Mouse (Mus musculus): ENCODE results near the gene Cacna2d1.

Cacna2d1 gene

DNA sequence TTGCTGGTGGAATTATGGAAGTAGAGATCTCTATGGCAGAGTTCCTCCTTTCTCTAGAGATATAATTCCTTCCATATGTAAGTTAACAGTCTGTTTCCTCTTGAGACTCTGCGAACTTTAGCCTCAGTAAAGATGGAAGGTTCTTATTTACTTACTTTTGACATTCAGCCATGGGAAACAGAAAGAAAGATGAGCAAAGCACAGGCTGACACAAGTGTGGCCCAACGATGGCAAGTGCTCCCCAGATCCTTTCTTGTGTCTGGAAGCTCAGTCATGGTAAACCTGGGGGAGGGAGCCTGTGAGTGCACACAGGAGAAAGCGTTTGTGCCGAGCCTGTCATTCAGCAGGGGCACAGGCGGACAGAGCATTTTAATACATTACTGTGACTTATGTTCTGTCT is 48.9 kb downstream of the Cacna2d1 start:
- DNase-seq (ENCODE audit: low read depth, low spot score), result peak; percentile 53

- DNase-seq (ENCODE audit: low read depth, low spot score), result no peak
These were observed 50.9 kb downstream of the Cacna2d1 start for GRCm38 (mm10) chr5:15985228-15985858.

DNA sequence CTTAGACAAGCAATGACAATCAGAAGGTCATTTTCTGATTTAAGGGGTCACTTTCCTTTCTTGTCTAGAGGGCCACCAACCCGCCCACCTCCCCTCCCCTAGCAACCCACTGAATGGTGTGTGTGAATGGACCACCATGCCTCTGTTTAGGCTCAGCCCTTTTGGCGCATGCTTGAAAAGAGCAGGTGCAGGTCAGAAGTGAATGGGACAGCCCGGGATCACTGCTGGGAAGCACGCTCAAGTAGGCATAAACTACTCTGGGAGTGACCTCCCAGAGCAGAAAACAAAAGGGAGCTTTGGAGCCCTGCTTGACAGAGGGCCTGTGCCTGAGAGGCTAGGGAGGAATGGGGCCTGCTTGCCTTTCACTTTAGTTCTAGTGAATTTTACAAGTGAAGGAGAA is 51.4 kb downstream of the Cacna2d1 start:
- DNase-seq (ENCODE audit: low read depth, low spot score), result peak; percentile 89

DNA sequence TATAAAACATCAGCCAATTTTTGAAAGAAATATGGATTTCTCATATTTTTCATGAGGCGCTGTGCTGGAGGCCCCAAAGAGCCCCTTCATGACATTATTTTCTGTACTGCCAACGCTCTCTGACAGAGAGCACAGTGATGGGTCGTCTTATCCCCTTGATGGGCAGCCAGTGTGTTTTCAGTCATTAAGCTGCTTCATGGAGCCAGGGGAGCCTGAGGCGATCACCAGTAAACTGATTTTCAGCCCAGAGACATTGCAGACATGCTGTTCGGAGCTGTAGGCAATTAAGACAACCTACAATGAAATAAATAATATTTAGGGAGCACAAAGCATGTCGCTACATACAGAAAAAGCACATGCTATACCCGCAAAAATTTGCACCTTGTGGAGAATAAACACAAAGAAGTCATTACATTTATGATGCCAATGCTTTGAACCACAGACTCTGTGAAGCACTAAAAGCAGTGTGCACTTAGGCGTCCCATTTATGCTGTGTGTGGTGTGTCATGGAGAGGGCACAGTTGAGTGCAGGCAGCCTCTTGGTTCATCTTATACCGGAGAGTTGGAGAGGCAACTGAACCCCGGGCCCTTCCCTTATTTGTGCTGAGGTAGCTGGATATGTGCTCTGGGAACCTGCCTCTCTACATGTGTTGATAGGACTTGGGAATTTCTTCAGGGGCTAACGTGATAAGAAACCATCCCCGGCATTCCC is 57.1 kb downstream of the Cacna2d1 start:
- DNase-seq (ENCODE audit: low read depth, low spot score), result no peak

DNA sequence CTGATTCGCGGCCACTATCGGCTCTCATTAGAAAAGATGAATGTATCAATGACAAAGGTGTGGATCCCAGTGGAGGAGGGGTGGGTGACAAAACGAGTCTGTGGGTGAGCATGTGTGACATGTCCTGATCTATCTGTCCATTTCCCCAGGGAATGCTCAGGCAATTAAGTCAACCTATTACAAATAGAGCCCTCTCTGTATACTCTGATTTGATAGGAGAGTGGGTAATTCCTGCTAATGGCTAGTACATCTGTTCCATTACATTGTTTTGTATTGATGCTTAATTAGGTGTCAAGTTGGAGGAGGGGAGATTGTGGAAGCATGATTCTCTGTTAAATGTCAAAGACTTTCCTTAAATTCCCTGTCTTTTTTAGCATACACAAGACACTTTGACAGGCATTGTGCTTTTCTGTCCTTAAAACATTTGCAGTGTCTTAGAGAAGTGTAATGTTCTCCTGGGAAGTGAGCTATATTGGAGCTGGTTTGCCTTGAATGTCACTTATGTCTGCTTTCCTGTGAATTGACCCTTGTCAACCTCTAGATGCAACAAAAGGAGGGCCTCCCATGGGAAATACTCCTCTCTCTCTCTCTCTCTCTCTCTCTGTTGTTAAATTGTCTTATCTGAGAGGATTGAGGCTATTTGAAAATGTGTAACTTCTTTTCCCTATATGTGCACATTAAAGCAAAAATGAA is 58.9 kb downstream of the Cacna2d1 start:
- peak; percentile 70 for DNase-seq (ENCODE audit: low read depth, low spot score)

DNA sequence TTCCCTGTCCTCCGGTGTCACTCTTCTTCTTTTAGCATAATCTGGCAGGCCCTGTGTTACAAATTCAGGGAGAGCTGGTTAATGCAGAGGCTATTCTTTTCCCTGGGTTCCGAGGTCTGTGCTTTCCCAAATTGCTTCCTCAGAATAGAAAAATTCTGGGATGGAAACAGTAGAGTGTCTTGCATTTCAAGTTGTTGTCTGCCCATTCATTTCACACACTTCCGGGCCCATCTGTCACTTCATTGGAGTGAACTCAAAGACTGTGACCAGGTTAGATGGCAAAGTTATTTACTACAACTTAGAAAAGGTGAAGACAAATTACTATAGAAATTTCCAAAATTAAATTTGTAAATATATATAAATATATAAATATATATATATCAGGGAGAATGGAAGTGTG is 62.7 kb downstream of the Cacna2d1 start:
- DNase-seq (ENCODE audit: low read depth, low spot score), result no peak

DNA sequence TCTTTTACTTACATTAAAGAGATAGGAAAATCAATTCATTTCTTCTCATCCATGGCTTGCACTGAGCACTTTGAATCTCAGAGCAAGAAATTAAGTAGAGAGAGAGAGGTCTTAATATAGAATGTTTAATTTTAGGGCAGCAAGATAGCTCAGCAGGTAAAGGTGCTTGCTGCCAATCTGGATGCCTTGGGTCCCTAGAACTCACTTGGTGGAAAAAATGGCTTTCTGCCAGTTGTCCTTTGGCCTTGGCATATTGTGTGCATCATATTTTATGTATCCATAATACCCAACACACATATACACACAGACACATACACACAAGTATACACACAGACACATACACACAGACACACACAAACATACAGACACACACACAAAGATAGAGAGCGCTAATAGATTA is 63.3 kb downstream of the Cacna2d1 start:
- no peak for DNase-seq (ENCODE audit: low read depth, low spot score)

DNA sequence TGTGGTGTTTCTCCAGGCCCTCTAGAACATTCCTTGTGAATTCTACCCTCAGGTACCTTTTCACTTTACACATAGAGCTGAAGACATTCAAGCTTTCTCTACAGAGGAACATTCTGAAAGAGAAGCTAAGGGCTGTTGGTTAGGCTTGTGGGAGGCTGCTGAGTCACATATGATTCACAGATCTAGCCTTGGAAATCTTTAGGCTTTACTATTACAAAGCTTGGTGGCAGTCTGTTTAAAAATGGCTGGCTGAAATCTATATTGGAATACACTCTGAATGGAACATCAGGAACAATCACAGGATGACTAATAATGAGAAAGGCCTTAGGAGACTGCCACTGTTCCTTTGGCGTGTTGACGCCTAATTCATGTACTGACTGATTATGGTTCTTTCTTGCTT is 66.4 kb downstream of the Cacna2d1 start:
- no peak for DNase-seq (ENCODE audit: low read depth, low spot score)

DNA sequence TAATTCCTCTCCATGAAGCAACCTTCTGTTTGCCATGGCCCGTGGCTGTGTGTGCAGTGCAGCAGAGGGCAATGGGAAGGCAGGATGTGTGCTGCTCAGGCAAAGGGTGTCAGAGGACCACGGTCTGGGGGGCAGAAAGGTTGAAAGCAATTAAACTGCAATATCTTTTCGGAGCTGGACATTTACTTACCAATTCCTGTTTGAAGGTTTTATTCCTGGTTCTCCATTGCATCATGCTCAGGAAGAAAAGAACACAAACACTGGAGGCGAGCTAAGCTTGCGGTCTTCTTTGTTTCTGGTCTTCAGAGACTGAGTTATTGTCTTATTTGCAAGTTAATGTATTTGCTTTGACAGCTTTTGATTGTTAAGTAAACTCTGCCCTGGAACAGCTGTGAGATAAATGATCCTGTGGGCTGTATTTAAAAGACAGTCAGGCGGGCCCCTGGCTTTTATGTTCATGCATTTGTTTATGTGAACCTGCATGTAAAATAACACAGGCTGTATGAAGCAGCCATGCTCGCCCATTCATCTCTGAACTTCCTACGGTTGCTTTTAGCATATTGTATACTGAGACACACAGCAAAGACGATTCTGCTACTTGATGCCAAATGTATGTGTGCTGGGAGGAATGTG is 68.1 kb downstream of the Cacna2d1 start:
- peak; percentile 71 for DNase-seq (ENCODE audit: low read depth, low spot score)

DNA sequence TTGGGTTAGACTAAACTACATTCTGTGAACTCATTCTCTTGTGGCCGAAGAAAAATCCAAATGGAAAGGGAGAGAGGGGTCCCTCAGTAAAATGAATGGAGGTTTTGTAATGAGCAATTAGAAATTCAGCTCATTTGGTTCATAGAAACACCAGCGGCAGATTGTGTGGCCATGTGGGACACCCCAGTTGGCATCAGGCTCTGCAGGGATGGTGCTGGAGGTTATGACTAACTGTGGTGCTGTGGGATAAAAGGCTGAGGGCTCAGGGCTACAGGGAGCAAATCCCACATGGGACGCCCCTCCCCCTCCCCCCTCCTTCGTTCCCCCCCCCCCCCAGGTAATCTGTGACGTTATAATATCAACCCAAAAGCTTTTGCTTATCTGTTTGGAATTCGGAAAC is 69.8 kb downstream of the Cacna2d1 start:
- no peak for DNase-seq (ENCODE audit: low read depth, low spot score)

GRCm38 (mm10) chr5:16006964-16007363 is 72.5 kb downstream of the Cacna2d1 start:
- DNase-seq (ENCODE audit: low read depth, low spot score), result no peak

DNA sequence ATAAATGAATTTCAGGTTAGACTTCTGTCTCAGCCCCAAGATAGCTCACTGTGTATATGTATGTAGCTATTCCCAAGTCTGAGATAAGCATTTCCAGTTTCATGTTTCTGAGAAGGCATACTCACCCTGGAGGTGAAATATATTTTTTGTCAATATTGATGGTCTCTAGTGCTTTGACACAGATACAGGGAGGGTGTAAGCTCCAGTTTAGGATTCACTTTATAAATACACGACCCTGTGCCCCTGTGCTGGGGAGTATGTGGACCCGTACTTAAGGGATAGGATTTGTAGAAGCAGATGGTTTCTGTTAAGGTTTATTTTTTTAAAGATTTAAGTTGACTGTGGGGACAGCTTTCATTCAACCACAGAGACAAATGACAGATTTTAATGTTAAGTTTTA is 79.2 kb downstream of the Cacna2d1 start:
- DNase-seq (ENCODE audit: low read depth, low spot score), result no peak

DNA sequence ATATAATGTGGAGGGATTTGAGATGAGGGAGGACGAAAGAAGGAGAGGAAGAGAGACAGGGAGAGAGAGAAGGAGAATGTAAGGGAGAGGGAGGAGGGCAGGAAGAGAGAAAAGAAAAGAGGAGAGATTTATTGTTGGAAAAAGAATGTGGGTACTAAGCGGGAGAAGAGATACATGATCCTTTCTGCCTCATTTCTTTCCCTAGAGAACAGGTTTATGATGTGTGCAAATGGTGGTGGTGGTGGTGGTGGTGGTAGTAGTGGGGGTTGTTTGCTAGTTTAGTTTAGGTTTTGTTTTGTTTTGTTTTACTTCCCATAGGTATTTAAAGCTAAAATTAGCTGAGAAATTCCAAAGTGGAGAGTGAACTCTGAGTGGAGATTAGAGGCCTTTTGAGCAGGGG is 79.9 kb downstream of the Cacna2d1 start:
- no peak for DNase-seq (ENCODE audit: low read depth, low spot score)

- peak; percentile 31 for DNase-seq (ENCODE audit: low read depth, low spot score)
These were observed 90.3 kb downstream of the Cacna2d1 start for GRCm38 (mm10) chr5:16024626-16025417.

- no peak for DNase-seq (ENCODE audit: low read depth, low spot score)
These were observed 94.4 kb downstream of the Cacna2d1 start for GRCm38 (mm10) chr5:16028881-16029280.

DNA sequence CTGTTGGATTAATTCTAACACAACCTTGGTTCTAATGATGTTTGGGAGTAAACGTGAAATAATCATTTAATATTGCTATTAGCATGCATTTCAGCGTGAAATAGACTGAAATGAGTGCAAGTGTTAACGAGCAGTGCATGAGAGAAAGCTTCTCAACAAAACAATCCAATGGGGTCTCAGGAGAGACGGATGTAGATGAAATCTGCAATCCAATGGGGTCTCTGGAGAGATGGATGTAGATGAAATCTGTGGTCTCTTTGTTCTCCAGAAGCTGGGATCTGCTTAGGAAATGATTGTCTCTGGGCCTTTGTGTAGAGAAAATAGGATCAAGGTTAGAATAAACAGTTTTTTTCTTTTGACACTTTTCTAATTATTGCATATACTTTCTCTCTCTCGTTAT is 95.0 kb downstream of the Cacna2d1 start:
- no peak for DNase-seq (ENCODE audit: low read depth, low spot score)

GRCm38 (mm10) chr5:16033569-16033968 is 99.1 kb downstream of the Cacna2d1 start:
- no peak for DNase-seq (ENCODE audit: low read depth, low spot score)

GRCm38 (mm10) chr5:16035259-16035658 is 100.8 kb downstream of the Cacna2d1 start:
- no peak for DNase-seq (ENCODE audit: low read depth, low spot score)

DNA sequence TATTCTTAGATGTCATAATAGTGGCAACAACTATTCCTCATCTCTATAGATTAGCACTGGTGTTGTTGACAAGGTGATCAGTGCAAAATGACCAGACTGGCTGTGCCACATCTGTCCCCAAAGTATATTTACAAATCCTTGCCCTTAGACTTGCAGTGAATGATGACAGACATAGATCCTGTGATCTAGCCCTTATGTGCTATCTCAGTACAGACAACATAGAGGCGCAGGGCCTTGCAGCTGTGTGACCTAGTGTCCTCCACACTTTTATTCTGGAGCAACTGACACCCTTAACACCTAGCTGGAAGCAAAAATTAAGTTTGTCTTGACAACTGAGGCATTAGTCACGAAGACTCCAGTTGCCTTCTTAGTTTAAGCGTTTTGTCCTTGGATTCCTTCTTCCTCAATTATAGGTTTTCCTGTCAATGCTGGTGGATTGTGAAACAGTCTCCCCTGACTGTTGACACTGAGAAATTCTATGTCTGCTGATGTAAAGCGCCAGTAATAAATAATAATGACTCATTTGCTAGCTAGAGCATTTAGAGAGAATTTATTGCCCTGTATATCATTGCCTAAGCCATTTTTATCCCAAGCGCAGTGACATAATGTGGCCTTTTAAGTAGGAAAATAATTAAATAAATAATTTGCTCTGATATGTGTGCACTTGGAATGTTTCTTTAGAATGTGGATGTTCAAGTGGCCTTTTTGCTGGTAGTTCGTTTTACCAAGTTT is 110.8 kb downstream of the Cacna2d1 start:
- no peak for DNase-seq (ENCODE audit: low read depth, low spot score)

DNA sequence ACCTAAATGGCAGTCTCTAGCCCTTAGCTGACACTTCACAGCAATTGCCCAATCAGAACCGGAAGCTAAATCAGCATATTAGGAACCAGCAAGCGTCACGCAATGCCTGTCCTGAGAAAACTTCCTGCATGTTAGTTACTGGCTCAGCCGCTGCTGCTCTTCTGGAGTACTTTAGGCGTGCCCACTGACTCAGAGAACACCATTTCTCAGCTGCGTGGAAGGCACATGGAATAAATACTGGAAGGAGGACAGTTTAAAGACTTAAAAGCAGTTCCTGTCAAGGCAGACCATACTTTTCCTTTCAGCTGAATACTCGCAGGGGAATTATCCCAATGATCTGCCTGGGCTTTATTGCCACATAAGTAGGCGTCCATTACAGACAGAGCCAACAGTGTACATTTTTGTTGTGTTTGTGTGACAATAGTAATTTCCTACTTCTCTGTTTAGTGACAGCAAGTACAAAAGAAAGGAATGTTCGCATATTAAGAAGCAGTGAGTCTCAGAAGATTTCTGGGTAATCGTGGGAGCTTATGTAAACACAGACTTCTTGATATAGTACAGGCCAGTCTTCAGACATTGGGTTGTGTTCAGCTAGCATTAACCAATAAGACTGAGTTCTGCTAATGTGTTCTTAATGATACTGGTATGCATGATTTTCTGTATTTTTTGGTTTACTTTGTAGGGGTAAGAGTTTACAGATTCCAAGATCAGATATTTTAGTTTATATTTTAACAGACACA is 113.1 kb downstream of the Cacna2d1 start:
- DNase-seq (ENCODE audit: low read depth, low spot score), result no peak

Data from mesoderm, embryonic 11.5 days (tissue).